Mouse (Mus musculus): ENCODE data around the gene Olig3.

The Olig3 gene

DNA sequence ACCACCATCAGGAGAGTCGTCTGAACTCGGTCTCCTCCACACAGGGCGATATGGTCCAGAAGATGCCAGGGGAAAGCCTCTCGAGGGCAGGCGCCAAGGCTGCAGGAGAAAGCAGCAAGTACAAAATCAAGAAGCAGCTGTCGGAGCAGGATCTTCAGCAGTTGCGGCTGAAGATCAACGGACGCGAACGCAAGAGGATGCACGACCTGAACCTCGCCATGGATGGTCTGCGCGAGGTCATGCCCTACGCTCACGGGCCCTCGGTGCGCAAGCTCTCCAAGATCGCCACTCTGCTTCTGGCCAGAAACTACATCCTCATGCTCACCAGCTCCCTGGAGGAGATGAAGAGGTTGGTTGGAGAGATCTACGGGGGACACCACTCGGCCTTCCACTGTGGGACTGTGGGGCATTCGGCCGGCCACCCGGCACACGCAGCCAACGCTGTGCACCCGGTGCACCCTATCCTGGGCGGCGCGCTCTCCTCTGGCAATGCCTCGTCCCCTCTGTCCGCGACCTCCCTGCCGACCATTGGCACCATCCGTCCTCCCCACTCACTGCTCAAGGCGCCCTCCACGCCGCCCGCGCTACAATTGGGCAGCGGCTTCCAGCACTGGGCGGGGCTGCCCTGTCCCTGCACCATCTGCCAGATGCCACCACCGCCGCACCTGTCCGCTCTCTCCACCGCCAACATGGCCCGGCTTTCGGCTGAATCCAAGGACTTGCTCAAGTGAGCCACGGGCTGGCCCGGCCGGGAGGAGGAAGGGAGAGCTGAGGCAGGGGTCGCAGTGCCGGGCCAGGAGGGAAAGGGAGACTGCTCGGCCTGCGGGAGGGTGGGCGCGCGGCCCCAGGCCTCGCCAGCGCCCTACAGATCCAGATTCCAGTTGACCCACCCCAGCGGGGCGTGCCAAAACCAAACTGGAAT, 648 bp downstream of the Olig3 start:
- Histone ChIP-seq H3K36me3 (ENCODE audit: insufficient read depth, low read length) (no peaks in the 10 kb centered on the region), H3K4me3 (replicated peaks; ENCODE audit: low read length) (peak overlapping the region; percentile 77), H3K4me1 (replicated peaks; ENCODE audit: low read depth, low read length) (peaks cover 69% of the 10 kb centered on the region), H3K27me3 (ENCODE audit: insufficient read depth, low read length) (peaks cover 94% of the 10 kb centered on the region), H3K9me3 (ENCODE audit: low read length) (no peaks in the 10 kb centered on the region)
- TF ChIP-seq CTCF (conservative IDR thresholded peaks at IDR 0.05; ENCODE audit: low read length) (no peak), NANOG (IDR thresholded peaks at IDR 0.05; ENCODE audit: borderline replicate concordance, low read length) (no peak), POU5F1 (IDR thresholded peaks at IDR 0.05; ENCODE audit: borderline replicate concordance, low read length) (no peak)

DNA sequence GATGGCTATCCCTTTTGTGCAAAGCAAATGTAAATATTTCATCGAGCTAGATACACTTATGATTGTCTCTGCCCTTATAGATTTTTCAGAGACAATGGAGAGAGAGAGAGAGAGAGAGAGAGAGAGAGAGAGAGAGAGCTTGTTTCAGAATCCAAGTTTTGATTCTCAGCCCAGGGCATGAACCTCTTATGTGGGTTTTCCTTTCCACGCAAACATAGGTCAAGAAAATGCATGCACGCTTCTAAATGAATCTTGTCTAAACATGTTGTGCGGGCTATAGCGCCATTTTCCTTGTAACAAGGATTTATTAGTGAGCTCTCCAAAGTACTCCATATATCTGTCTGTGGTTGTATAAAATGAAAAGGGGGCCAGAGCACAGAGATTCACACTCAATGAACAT, 1.5 kb downstream of the Olig3 start:
- Histone ChIP-seq H3K36me3 (ENCODE audit: insufficient read depth, low read length) (no peaks in the 10 kb centered on the region), H3K27me3 (ENCODE audit: insufficient read depth, low read length) (peaks cover 94% of the 10 kb centered on the region), H3K4me3 (replicated peaks; ENCODE audit: low read length) (no peak overlapping the region), H3K9me3 (ENCODE audit: low read length) (no peaks in the 10 kb centered on the region), H3K4me1 (replicated peaks; ENCODE audit: low read depth, low read length) (peaks cover 70% of the 10 kb centered on the region)
- TF ChIP-seq POU5F1 (IDR thresholded peaks at IDR 0.05; ENCODE audit: borderline replicate concordance, low read length) (no peak), NANOG (IDR thresholded peaks at IDR 0.05; ENCODE audit: borderline replicate concordance, low read length) (no peak), CTCF (conservative IDR thresholded peaks at IDR 0.05; ENCODE audit: low read length) (no peak)

DNA sequence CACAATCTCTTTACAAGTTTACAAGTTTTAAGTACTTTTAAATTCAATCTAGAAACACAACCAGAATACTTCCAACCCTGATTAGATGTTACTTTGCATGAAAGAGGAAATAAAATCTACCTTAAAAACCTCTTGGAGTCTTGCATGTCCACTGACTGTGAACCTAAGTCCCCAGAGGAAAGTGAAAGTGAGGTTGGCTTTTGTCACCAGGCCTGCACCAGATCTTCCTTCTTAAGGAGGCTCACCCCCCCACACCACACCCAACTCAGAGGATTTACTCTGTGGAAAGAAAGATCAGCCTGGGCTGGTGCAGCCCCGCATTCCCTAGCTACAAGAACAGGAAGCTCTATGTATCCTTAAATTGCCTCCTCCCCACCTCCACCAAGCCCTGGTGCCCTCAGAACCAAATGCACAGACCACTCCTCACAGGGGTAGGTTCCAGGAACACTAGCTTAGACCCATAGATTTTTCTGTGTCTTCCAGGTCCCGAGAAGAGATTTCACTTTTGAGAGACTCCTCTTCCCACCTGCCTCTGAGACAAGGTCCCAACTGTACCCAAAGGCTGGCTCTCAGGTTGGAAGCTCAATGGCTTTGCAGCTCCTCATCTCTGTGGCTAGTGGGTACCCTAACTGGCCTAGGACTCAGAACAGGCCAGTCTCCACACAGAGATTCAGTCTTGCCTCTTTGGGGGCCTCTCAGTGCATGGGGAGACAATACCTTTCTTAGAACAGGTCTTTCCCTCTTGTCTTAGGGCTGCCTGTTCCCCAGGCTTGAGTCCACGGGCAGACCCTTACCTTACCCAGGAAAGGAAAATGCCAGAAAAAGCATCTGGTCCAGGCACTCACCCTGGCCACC, 4.3 kb downstream of the Olig3 start:
- H3K4me1 ChIP-seq (replicated peaks; ENCODE audit: low read depth, low read length) = peaks cover 47% of the 10 kb centered on the region
- H3K27me3 ChIP-seq (ENCODE audit: insufficient read depth, low read length) = peaks cover 83% of the 10 kb centered on the region
- no peaks in the 10 kb centered on the region for H3K36me3 ChIP-seq (ENCODE audit: insufficient read depth, low read length)
- no peaks in the 10 kb centered on the region for H3K9me3 ChIP-seq (ENCODE audit: low read length)
- no peak overlapping the region for H3K4me3 ChIP-seq (replicated peaks; ENCODE audit: low read length)
- no peak for TF ChIP-seq CTCF (conservative IDR thresholded peaks at IDR 0.05; ENCODE audit: low read length)
- no peak for TF ChIP-seq POU5F1 (IDR thresholded peaks at IDR 0.05; ENCODE audit: borderline replicate concordance, low read length)
- TF ChIP-seq NANOG (IDR thresholded peaks at IDR 0.05; ENCODE audit: borderline replicate concordance, low read length) = no peak

DNA sequence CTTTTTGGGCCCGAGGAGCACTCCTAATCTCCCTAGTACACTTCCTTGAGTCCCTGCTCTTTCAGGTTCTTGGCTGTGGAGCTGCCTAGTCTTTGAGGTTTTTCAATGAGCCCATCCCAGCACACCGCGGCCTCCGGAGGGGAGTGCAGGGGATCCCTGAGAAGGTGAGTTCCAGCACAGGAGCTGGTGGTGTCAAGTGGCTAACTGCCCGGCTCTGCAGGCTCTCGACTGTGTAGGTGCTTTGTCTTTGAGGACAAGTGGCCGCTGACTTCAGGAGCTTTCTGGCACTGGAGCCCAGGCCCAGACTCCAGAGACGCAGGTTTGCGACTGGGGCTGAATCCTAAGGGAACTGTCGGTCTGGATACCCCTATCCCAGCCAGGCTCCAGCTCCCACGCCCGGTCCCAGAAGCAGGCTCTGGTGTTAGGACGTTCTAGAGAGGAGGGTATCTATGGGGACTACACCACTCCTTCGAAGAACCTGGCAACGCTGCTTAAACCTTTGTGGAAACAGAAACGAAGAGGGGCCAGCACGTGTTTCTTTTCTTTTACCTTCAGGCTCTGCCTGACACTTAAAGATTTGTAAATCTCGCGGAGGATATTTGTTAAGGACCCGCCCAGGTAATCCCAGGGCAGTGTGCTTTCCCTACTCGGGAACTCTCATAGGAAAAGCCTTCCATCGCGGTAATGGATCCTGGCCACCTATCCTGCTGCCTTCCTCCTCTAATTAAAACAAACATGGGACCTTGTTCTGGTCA, 5.4 kb downstream of the Olig3 start:
- Histone ChIP-seq H3K4me1 (replicated peaks; ENCODE audit: low read depth, low read length) (peaks cover 37% of the 10 kb centered on the region), H3K9me3 (ENCODE audit: low read length) (no peaks in the 10 kb centered on the region), H3K27me3 (ENCODE audit: insufficient read depth, low read length) (peaks cover 78% of the 10 kb centered on the region), H3K36me3 (ENCODE audit: insufficient read depth, low read length) (no peaks in the 10 kb centered on the region), H3K4me3 (replicated peaks; ENCODE audit: low read length) (0 out of 2 replicates have a peak overlapping the region, but pooled peaks have one; percentile 23)
- TF ChIP-seq NANOG (IDR thresholded peaks at IDR 0.05; ENCODE audit: borderline replicate concordance, low read length) (no peak), CTCF (conservative IDR thresholded peaks at IDR 0.05; ENCODE audit: low read length) (no peak), POU5F1 (IDR thresholded peaks at IDR 0.05; ENCODE audit: borderline replicate concordance, low read length) (no peak)

DNA sequence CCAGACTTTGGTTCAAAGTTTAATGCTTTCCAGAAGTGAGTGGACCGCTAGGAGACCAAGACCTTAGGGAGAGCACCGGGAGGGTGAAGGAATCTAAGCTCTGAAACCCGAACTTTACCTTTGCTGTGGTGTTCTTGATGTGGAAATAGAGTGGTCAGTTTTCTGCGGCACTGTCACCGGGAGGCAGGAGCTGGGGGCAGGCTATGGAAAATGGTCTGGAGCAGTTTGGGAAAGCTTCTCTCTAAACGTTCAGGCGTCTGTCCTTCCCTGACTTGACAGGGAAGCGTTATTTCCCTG, 5.9 kb downstream of the Olig3 start:
- 0 out of 2 replicates have a peak overlapping the region, but pooled peaks have one; percentile 23 for H3K4me3 ChIP-seq (replicated peaks; ENCODE audit: low read length)

DNA sequence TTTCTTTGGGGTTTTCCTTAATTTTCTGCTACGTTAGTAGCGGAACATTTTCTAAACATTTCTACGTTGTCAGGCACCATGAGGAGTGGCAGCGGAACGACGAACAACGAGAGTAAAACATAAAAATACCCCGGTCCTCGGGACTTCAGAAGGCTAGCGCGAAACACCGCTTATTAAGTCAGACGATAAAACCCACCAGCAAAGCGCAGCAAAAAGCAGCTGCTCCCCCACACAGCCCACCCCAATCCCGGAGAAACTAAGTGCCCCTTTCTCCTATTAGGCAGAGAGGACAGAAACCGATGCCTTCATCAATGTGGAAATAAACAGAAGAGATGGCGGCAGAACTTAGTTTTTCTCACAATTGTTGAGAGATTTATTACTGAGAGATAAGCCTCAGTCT, 6.5 kb downstream of the Olig3 start:
- Histone ChIP-seq H3K9me3 (ENCODE audit: low read length) (no peaks in the 10 kb centered on the region), H3K27me3 (ENCODE audit: insufficient read depth, low read length) (peaks cover 70% of the 10 kb centered on the region), H3K36me3 (ENCODE audit: insufficient read depth, low read length) (no peaks in the 10 kb centered on the region), H3K4me1 (replicated peaks; ENCODE audit: low read depth, low read length) (peaks cover 25% of the 10 kb centered on the region), H3K4me3 (replicated peaks; ENCODE audit: low read length) (no peak overlapping the region)
- TF ChIP-seq NANOG (IDR thresholded peaks at IDR 0.05; ENCODE audit: borderline replicate concordance, low read length) (no peak), CTCF (conservative IDR thresholded peaks at IDR 0.05; ENCODE audit: low read length) (no peak), POU5F1 (IDR thresholded peaks at IDR 0.05; ENCODE audit: borderline replicate concordance, low read length) (no peak)

More for the DNA sequence above, 5.9 kb downstream of the Olig3 start:
- Histone ChIP-seq H3K27me3 (ENCODE audit: insufficient read depth, low read length) (peaks cover 76% of the 10 kb centered on the region), H3K9me3 (ENCODE audit: low read length) (no peaks in the 10 kb centered on the region), H3K4me1 (replicated peaks; ENCODE audit: low read depth, low read length) (peaks cover 31% of the 10 kb centered on the region), H3K36me3 (ENCODE audit: insufficient read depth, low read length) (no peaks in the 10 kb centered on the region)
- TF ChIP-seq CTCF (conservative IDR thresholded peaks at IDR 0.05; ENCODE audit: low read length) (no peak), POU5F1 (IDR thresholded peaks at IDR 0.05; ENCODE audit: borderline replicate concordance, low read length) (no peak), NANOG (IDR thresholded peaks at IDR 0.05; ENCODE audit: borderline replicate concordance, low read length) (no peak)

DNA sequence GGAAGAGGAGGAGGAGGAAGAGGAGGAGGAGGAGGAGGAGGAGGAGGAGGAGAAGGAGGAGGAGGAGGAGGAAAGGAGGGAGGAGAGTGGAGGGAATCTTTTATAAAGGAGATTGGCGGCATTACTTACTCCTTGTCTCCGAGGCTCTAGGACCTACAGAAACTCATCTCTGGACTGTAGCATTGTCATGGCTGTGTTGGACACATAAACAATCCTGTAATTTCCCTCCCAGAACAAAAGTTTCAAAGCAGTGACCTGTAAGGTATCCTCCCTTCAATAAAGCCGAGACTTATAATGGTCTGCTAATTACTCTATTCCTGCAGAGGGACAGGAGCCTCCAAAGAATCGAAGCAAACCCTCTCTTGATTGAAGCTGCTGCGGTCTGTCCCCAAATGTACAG, 7.0 kb downstream of the Olig3 start:
- Histone ChIP-seq H3K36me3 (ENCODE audit: insufficient read depth, low read length) (no peaks in the 10 kb centered on the region), H3K9me3 (ENCODE audit: low read length) (no peaks in the 10 kb centered on the region), H3K27me3 (ENCODE audit: insufficient read depth, low read length) (peaks cover 65% of the 10 kb centered on the region), H3K4me3 (replicated peaks; ENCODE audit: low read length) (no peak overlapping the region), H3K4me1 (replicated peaks; ENCODE audit: low read depth, low read length) (peaks cover 25% of the 10 kb centered on the region)
- no peak for TF ChIP-seq CTCF (conservative IDR thresholded peaks at IDR 0.05; ENCODE audit: low read length)
- no peak for TF ChIP-seq NANOG (IDR thresholded peaks at IDR 0.05; ENCODE audit: borderline replicate concordance, low read length)
- no peak for TF ChIP-seq POU5F1 (IDR thresholded peaks at IDR 0.05; ENCODE audit: borderline replicate concordance, low read length)
